Mouse (Mus musculus): ENCODE measurements at regions not wholly inside any gene's neighbourhood (a gene's known extent, or its start where the extent isn't known, plus 50 kb on each side); places are given as distances from the start of the nearest gene placed in this dataset.

- no peak for DNase-seq
Observed at GRCm38 (mm10) chr1:77220322-77220590, 294.6 kb downstream of the Epha4 start.

- no peak for DNase-seq
Observed at GRCm38 (mm10) chr1:77220783-77221182, 294.1 kb downstream of the Epha4 start.

- no peak for DNase-seq
Observed at GRCm38 (mm10) chr1:77221900-77222299, 293.0 kb downstream of the Epha4 start.

- DNase-seq, result peak; percentile 14 to 28
Observed at GRCm38 (mm10) chr1:77226546-77226945, 288.3 kb downstream of the Epha4 start.

- peak in 1 of 2 experiments; percentile 7 for DNase-seq
Observed at GRCm38 (mm10) chr1:77226991-77227515, 287.8 kb downstream of the Epha4 start.

- no peak for DNase-seq
Observed at GRCm38 (mm10) chr1:77227800-77228199, 287.1 kb downstream of the Epha4 start.

- DNase-seq, result no peak
Observed at GRCm38 (mm10) chr1:77229561-77229960, 285.3 kb downstream of the Epha4 start.

GRCm38 (mm10) chr1:77233010-77233409 is 281.9 kb downstream of the Epha4 start:
- no peak for DNase-seq

- DNase-seq, result no peak
Observed at GRCm38 (mm10) chr1:77244642-77245041, 270.2 kb downstream of the Epha4 start.

GRCm38 (mm10) chr1:77246047-77246446 is 268.8 kb downstream of the Epha4 start:
- no peak for DNase-seq

- DNase-seq, result no peak
Observed at GRCm38 (mm10) chr1:77254276-77254675, 260.6 kb downstream of the Epha4 start.

- no peak for DNase-seq
Observed at GRCm38 (mm10) chr1:77256115-77256842, 258.6 kb downstream of the Epha4 start.

- peak; percentile 9 to 13 for DNase-seq
Observed at GRCm38 (mm10) chr1:77258730-77259310, 256.1 kb downstream of the Epha4 start.

GRCm38 (mm10) chr1:77259789-77260188 is 255.1 kb downstream of the Epha4 start:
- DNase-seq, result peak; percentile 12 to 18

- no peak for DNase-seq
Observed at GRCm38 (mm10) chr1:77261678-77262077, 253.2 kb downstream of the Epha4 start.

- no peak for DNase-seq
Observed at GRCm38 (mm10) chr1:77265677-77266076, 249.2 kb downstream of the Epha4 start.

GRCm38 (mm10) chr1:77267311-77268003 is 247.4 kb downstream of the Epha4 start:
- DNase-seq, result no peak

- DNase-seq, result peak; percentile 39 to 50
Observed at GRCm38 (mm10) chr1:77275297-77275696, 239.6 kb downstream of the Epha4 start.

- no peak for DNase-seq
Observed at GRCm38 (mm10) chr1:77279566-77279965, 235.3 kb downstream of the Epha4 start.

GRCm38 (mm10) chr1:77280373-77281038 is 234.4 kb downstream of the Epha4 start:
- DNase-seq, result no peak

GRCm38 (mm10) chr1:77281741-77282140 is 233.1 kb downstream of the Epha4 start:
- no peak for DNase-seq

GRCm38 (mm10) chr1:77298713-77299132 is 216.2 kb downstream of the Epha4 start:
- DNase-seq, result no peak

GRCm38 (mm10) chr1:77300806-77301205 is 214.1 kb downstream of the Epha4 start:
- DNase-seq, result no peak
